12 mouse cellular contexts compared by ENCODE assay signal in the genomic region with DNA sequence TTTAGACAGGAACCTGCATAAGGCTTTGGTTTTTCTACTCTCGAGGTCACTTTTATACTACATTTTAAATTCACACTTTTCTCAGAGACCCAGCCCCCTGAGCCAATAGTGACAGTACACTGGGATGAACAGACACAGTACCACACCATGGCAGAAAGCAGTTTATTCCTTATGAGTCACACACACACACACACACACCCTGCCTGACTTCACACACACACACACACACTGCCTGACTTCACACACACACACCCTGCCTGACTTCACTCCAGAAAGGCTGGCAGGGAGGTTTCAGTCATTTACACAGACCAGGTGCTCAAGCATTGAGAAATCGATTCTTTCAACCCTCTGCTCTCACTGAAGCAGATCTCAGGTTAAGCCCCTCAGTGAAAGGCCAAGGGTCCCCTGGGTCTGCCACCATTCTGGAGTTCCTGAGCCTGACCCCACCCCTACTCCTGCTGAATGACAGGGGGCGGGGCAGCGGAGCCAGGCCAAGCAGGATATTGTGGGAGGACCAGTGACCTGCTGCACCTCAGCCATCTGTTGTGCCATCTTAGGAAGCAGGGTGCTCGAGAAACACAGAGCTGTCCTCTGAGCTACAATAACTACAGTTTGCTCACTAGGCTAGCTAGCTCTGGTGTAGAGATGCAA. TPM values are rescaled to one million over a fixed set of nuclear protein-coding genes. Genes with fewer than 3 reads are reported as not detected.
A peak's percentile ranks its signal among the peaks of the same experiment; 100 is the strongest.
DNase-seq lines count a peak whose midpoint lies in the region; ATAC-seq and TF ChIP-seq lines count a peak whose summit lies in the region.
"Had no signal": no experiment of that assay in that cellular context is flagged by ENCODE, and none has a peak within 500 bp of the region (broad histone marks: within the 10 kb centered on the region; RNA-seq: fewer than 3 reads in every experiment).

No protein-coding gene starts in this region.

- no peak for DNase-seq in kidney, postnatal 0 days (ENCODE audit: low spot score)
- DNase-seq in kidney, adult 2 months: no peak
- DNase-seq in hindbrain, postnatal 0 days (ENCODE audit: low spot score): peak; percentile 7
- DNase-seq in urinary bladder, adult 18-20 months (ENCODE audit: low spot score in 2 of 2): no peak
- DNase-seq in layer of hippocampus, adult 8-10 months (ENCODE audit: low spot score in 2 of 2): no peak
- no peak for DNase-seq in cerebellum, postnatal 36 days
- DNase-seq: heart, adult 2 months; lung, adult 2 months; thymus, adult 18-20 months had no signal

- TF ChIP-seq POLR2A in kidney, adult 2 months (IDR thresholded peaks at IDR 0.05; ENCODE audit: low read depth, low read length): no peak

- TF ChIP-seq CTCF in kidney, postnatal 0 days (IDR thresholded peaks at IDR 0.05; ENCODE audit: low read depth): no peak
- TF ChIP-seq CTCF in kidney, adult 2 months (conservative IDR thresholded peaks at IDR 0.05; ENCODE audit: insufficient read depth, insufficient read length, low read depth, low read length): no peak
- TF ChIP-seq CTCF in hindbrain, postnatal 0 days (IDR thresholded peaks at IDR 0.05; ENCODE audit: low read depth): no peak

- H3K27ac ChIP-seq in kidney, postnatal 0 days: no peak overlapping the region
- no peak overlapping the region for H3K27ac ChIP-seq in kidney, adult 2 months (ENCODE audit: insufficient read depth, low read depth, low read length)
- H3K27ac ChIP-seq in hindbrain, postnatal 0 days: no peak overlapping the region
- H3K27ac ChIP-seq in midbrain, embryonic 16.5 days (ENCODE audit: low read length): no peak overlapping the region
- H3K27ac ChIP-seq: embryonic facial prominence, embryonic 15.5 days; heart, adult 2 months had no signal

- no peaks in the 10 kb centered on the region for H3K36me3 ChIP-seq in kidney, postnatal 0 days (ENCODE audit: insufficient read depth, low read length)
- no peaks in the 10 kb centered on the region for H3K36me3 ChIP-seq in kidney, adult 2 months (ENCODE audit: control insufficient read depth, insufficient read depth, low read length)
- H3K36me3 ChIP-seq in hindbrain, postnatal 0 days (ENCODE audit: insufficient read depth, low read length): no peaks in the 10 kb centered on the region
- no peaks in the 10 kb centered on the region for H3K36me3 ChIP-seq in midbrain, embryonic 16.5 days (ENCODE audit: control insufficient read depth, insufficient read depth, low read length)
- H3K36me3 ChIP-seq: embryonic facial prominence, embryonic 15.5 days had no signal

- H3K9me3 ChIP-seq in kidney, postnatal 0 days (replicated peaks; ENCODE audit: low read length): no peaks in the 10 kb centered on the region
- H3K9me3 ChIP-seq in hindbrain, postnatal 0 days (ENCODE audit: low read length): no peaks in the 10 kb centered on the region
- no peaks in the 10 kb centered on the region for H3K9me3 ChIP-seq in midbrain, embryonic 16.5 days (replicated peaks; ENCODE audit: control insufficient read depth, low read length, poor library complexity, severe bottlenecking)
- H3K9me3 ChIP-seq: embryonic facial prominence, embryonic 15.5 days had no signal

- no peak overlapping the region for H3K4me2 ChIP-seq in kidney, postnatal 0 days (ENCODE audit: low read length)
- no peak overlapping the region for H3K4me2 ChIP-seq in hindbrain, postnatal 0 days (ENCODE audit: low read depth, low read length)
- no peak overlapping the region for H3K4me2 ChIP-seq in midbrain, embryonic 16.5 days (ENCODE audit: low read length)
- H3K4me2 ChIP-seq: embryonic facial prominence, embryonic 15.5 days had no signal

- no peak overlapping the region for H3K4me3 ChIP-seq in kidney, postnatal 0 days (replicated peaks; ENCODE audit: low read depth, low read length)
- no peak overlapping the region for H3K4me3 ChIP-seq in kidney, adult 2 months (ENCODE audit: insufficient read depth, low read depth, low read length)
- H3K4me3 ChIP-seq in hindbrain, postnatal 0 days (ENCODE audit: low read length): no peak overlapping the region
- H3K4me3 ChIP-seq in midbrain, embryonic 16.5 days (ENCODE audit: low read depth, low read length): no peak overlapping the region
- H3K4me3 ChIP-seq: embryonic facial prominence, embryonic 15.5 days; heart, adult 2 months had no signal

- ATAC-seq in kidney, postnatal 0 days (replicated peaks; ENCODE audit: low FRiP score, low read depth): peak; percentile 74; the same call in 1 of the 2 replicates
- peak; percentile 31; the same call in 1 of the 2 replicates for ATAC-seq in common myeloid progenitor, adult 5-6 weeks (replicated peaks; ENCODE audit: low read depth, poor library complexity, severe bottlenecking)
- peak; percentile 59 for ATAC-seq in hindbrain, postnatal 0 days
- ATAC-seq in midbrain, embryonic 16.5 days: peak; percentile 36; the same call in 1 of the 2 replicates

- H3K27me3 ChIP-seq in kidney, postnatal 0 days (ENCODE audit: insufficient read depth, low read length): no peaks in the 10 kb centered on the region
- H3K27me3 ChIP-seq in kidney, adult 2 months (replicated peaks; ENCODE audit: control insufficient read depth, insufficient read depth, low read length): no peaks in the 10 kb centered on the region
- H3K27me3 ChIP-seq in hindbrain, postnatal 0 days (ENCODE audit: insufficient read depth, low read length): no peaks in the 10 kb centered on the region
- no peaks in the 10 kb centered on the region for H3K27me3 ChIP-seq in midbrain, embryonic 16.5 days (ENCODE audit: control insufficient read depth, insufficient read depth, low read depth, low read length)
- H3K27me3 ChIP-seq: embryonic facial prominence, embryonic 15.5 days had no signal

- H3K9ac ChIP-seq in kidney, postnatal 0 days (ENCODE audit: low read depth, low read length): no peak overlapping the region
- H3K9ac ChIP-seq in hindbrain, postnatal 0 days (replicated peaks; ENCODE audit: low read length): no peak overlapping the region
- H3K9ac ChIP-seq in midbrain, embryonic 16.5 days (ENCODE audit: low read depth, low read length): no peak overlapping the region
- H3K9ac ChIP-seq: embryonic facial prominence, embryonic 15.5 days had no signal

- WGBS in kidney, postnatal 0 days: 30% methylated on average over 5 of the region's 5 CpGs
- 38% methylated on average over 5 of the region's 5 CpGs for WGBS in kidney, adult 2 months
- WGBS in hindbrain, postnatal 0 days: 32% methylated on average over 5 of the region's 5 CpGs
- 29% methylated on average over 5 of the region's 5 CpGs for WGBS in midbrain, embryonic 16.5 days

- 0 out of 2 replicates have a peak, but pooled peaks cover 3% of the 10 kb centered on the region for H3K4me1 ChIP-seq in kidney, postnatal 0 days (replicated peaks; ENCODE audit: insufficient read depth, low read length)
- no peaks in the 10 kb centered on the region for H3K4me1 ChIP-seq in kidney, adult 2 months (ENCODE audit: control insufficient read depth, insufficient read depth, low read length)
- H3K4me1 ChIP-seq in hindbrain, postnatal 0 days (ENCODE audit: insufficient read depth, low read length): no peaks in the 10 kb centered on the region
- peaks cover 3% of the 10 kb centered on the region; the same call in 1 of the 2 replicates for H3K4me1 ChIP-seq in midbrain, embryonic 16.5 days (ENCODE audit: control insufficient read depth, insufficient read depth, low read length)

RNA-seq across cellular contexts. Expression of gene Fam133b, which starts 16.5 kb away (rescaled TPM):
- 30.6 and 31.0 TPM in 2 replicates for polyA plus RNA-seq in kidney, postnatal 0 days (2015; fragmentation: Nextera tagmentation; extraction: Ambion mirVana)
- 7.1 and 8.1 TPM in 2 replicates for polyA plus RNA-seq in kidney, adult 2 months (2012; rRNA removed)
- 168 and 180 TPM in 2 replicates for total RNA-seq in common myeloid progenitor, adult 5-6 weeks (2017)
- 17.4 and 20.9 TPM in 2 replicates for total RNA-seq in hindbrain, postnatal 0 days (2014; rRNA removed)
- polyA plus RNA-seq in hindbrain, postnatal 0 days (2015; fragmentation: Nextera tagmentation; extraction: Ambion mirVana): 25.6 and 28.0 TPM in 2 replicates
- polyA plus RNA-seq in midbrain, embryonic 16.5 days (2015; fragmentation: Nextera tagmentation; extraction: Ambion mirVana): 23.0 and 25.2 TPM in 2 replicates
- 10 to 100 TPM; 40.5 to 47.3 (median 45.4) TPM for total RNA-seq in layer of hippocampus, adult 8-10 months (2022)

RNA-seq across cellular contexts. Expression of gene 1700109H08Rik, which starts 44.2 kb away (rescaled TPM):
- polyA plus RNA-seq in kidney, postnatal 0 days (2015; fragmentation: Nextera tagmentation; extraction: Ambion mirVana): 0.41 and 0.62 TPM in 2 replicates
- 1.5 and 1.7 TPM in 2 replicates for polyA plus RNA-seq in kidney, adult 2 months (2012; rRNA removed)
- 15.8 and 17.7 TPM in 2 replicates for total RNA-seq in common myeloid progenitor, adult 5-6 weeks (2017)
- total RNA-seq in hindbrain, postnatal 0 days (2014; rRNA removed): 4.2 and 5.0 TPM in 2 replicates
- 3.2 and 3.8 TPM in 2 replicates for polyA plus RNA-seq in hindbrain, postnatal 0 days (2015; fragmentation: Nextera tagmentation; extraction: Ambion mirVana)
- polyA plus RNA-seq in midbrain, embryonic 16.5 days (2015; fragmentation: Nextera tagmentation; extraction: Ambion mirVana): 2.2 and 2.4 TPM in 2 replicates
- total RNA-seq in layer of hippocampus, adult 8-10 months (2022): 1 to 10 TPM; 3.9 to 9.0 (median 5.5) TPM
